Mouse (Mus musculus) telencephalon, adult 2 months (tissue): ENCODE data around the gene Diaph3.
"Not testable (repeated sequence)": the region's sequence is repeated elsewhere in the genome, so short reads cannot be mapped to it uniquely, and the experiment has no call there.

Experiments
- DNase-seq: peaks from one replicate; pipeline ENCODE4 v3.0.0-alpha.2; 2011; ENCODE audit warnings: low read depth, low spot score

The Diaph3 gene

DNA sequence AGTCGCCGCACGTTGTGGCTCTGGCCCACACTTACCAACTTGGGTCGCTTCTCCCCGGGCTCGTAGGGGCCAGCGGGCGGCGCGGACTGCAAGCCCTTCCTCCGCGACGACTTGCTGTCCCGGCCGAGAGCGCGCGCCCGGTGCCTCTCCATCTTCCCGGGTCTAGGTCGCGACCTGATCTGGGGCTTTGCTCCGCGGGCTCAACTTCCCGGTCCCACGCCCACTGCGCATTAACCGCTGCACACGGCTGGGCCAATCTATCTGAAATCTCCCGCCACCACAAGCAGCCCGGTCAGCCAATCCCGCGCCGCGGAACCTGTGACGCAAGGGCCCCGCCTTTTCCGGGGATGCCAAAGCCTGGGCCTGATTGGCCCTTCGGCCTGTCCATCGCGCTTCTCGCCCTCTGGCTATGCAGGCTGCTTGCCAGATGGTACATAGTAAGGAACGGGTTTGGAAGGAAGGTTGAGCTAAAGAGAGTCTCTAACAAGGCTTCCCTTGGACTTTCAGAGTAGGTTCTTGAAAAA is at the start of gene Diaph3:
Diaph3 (minus strand) TSS at position 273 of the 524 bp plus-strand sequence.
- DNase-seq: peak; percentile 93

DNA sequence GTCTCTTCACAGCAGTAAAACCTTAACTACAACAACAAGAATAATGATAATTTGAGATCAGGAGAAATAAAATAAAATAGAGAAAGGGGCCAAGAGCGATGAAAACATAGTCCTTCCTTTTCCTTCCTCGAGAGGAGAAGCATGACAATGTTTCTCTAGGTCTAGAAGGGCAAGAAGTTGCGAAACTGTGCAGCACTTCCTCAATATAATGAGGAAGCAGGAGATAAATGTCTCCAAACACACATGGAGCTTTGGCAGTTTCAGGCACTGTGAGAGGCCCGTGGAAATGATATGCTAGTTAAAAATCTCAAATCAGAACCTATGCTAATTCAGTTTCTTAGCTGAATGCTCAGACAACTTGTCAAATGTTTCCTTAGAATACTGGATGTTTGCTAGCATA is 49.6 kb upstream of the Diaph3 start:
- no peak for DNase-seq

DNA sequence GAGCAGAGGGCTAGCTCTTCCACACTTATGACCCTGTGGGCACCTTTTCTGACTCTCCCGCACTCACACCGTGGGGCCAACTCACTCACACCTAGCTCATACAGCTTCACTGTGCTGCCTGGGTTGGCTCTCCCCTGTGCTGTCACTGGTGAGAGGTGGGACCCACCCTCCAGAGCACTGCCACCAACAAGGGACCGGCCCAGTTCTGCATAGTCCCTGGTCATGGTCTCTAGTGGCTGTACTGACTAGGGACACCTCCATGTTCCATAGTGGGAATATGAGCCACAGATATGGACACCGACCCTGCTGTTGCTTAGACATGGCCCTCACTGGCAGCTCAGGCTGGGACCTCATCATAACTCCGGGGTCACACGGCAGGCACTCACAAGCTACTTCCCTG is 30.5 kb upstream of the Diaph3 start:
- no peak for DNase-seq

DNA sequence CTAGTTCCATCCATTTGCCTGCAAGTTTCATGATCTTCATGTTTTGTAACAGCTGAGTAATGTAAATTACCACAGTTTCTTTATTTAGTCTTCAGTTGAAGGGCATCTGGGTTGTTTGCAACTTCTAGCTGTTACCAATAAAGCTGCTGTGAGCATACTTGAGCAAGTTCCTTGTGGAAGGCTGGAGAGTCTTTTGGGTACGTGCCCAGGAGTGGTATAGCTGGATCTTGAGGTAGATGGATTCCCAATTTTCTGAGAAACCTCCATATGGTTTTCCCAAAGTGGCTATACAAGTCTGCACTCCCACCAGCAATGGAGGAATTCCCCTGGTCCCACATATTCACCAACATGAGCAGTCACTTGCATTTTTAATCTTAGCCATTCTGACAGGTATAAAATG is 28.1 kb upstream of the Diaph3 start:
- DNase-seq: peak; percentile 49

DNA sequence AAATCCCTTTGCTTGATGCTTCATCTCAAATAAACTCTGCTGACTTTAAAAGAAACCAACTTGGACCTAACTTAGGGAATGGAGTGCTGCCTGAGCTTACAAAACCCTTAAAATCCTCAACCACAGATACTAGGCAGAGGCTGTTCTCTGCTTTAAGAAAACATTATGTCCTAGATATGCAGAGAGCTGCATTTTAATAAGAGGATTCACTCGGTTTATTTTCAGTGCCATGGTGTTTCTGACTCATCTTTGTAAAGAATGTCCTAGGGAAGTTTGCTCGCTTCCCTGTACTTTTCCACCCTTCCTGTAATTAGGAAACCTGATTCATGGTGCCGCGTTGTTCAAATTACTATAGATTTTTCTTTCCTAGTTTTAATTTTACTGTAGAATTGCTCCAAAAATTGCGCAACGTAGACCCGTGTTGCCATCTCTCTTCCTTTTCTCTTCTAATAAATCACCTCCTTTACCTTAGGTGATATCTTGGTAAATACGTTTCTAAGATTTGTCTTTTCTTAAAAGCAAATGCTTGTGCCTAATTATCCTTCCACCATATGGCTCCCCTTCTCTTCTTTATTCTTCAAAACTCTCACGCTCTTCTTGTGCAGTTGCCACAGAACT is 14.7 kb upstream of the Diaph3 start:
- DNase-seq: peak; percentile 85

DNA sequence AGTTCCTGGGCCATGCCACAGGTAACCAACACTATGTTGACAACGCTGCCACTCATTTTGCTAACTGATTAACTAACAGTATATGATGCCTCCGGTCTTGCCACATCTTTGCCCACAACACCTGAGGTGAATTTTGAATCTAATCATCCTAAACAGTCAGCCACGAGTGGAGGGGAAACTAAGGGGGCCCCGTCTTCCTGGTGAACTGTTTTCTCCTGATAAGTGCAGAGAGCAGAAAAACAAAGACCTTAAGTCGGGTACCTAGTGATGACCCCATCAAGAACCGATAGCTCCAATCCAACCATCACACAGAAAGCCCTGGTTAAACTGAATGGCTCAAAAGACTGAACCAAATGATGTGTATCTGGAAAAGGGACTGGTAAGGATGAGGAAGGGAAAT is 8.6 kb upstream of the Diaph3 start:
- no peak for DNase-seq

DNA sequence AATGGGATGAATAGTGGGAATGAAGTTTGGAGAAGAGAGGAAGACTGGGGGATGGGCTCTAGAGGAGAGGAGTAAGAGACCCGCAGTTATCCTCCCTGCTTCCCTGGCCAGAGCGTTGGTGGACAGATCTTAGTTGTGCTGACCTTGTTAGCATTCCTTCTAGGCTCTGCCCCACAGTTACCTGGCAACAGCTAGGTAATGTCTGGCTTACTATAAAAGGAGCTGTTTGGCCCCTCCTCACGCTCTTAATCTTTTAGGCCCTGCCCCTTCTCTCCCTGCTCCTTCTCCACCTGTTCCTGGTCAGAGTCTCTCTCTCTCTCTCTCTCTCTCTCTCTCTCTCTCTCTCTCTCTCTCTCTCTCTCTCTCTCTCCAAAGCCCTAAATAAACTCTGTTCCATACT is 5.7 kb upstream of the Diaph3 start:
- DNase-seq: no peak

DNA sequence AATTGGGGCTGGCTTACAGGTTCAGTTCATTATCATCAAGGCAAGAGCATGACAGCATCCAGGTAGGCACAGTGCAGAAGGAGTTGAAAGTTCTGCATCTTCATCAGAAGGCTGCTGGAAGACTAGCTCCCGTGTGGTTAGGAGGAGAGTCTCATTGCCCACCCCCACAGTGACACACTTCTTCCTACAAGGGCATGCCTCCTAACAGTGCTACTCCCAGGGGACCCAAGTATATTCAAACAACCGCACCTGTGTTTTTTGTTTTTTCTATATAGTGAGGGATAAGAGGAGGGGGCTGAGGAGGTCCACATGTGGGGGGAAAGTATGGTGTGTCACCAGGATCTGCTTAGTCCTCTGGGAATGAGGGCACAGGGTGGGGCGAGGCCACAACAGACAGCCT is 4.3 kb upstream of the Diaph3 start:
- no peak for DNase-seq

DNA sequence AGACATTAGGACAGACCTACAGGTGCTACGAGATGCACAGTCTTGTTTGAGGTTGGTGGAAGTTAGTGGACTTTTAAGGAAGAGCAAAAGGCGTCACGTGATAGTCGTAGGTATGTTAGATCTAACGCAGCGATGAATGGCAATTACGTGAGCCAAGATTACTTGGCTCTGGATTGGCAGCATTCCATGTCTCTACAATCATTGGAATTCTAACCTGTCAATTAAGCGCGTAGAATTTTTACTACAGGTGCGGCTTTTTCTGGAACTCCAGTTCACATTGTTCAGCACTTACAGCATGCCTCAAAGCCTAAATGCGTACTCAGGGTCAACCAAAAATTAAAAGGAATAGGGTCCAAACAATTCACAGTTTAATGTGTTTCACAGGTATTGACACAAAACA is 742 bp upstream of the Diaph3 start:
- no peak for DNase-seq

DNA sequence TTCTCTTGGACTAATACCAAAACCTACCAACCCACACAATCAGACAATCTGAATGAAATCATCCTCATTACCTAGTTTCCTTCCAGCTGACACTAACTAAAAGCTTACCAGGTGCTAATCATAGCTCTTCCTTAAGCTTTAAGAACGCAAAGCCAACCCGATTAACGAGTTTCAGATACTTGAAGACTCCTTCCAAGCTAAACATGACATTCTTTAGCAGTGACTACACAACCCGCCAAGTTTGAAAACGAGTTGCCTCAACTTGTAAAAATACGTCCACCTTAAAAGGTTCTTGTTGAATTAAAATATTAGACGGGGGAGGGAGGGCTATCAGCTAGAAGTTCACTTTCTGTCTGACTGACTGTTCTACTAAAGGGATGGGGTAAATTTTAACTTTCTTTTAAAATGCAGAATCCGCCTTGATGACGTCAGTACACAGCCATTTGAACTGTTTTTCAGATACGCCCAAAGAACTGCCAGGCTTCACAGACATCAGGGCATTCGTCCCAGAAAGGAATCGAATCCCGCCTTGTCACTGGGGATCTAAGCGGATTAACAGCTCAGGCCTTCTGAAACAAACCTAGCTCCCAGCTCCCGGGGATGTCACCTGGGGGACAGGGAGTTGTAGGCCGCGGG is 590 bp downstream of the Diaph3 start:
- DNase-seq: no peak

DNA sequence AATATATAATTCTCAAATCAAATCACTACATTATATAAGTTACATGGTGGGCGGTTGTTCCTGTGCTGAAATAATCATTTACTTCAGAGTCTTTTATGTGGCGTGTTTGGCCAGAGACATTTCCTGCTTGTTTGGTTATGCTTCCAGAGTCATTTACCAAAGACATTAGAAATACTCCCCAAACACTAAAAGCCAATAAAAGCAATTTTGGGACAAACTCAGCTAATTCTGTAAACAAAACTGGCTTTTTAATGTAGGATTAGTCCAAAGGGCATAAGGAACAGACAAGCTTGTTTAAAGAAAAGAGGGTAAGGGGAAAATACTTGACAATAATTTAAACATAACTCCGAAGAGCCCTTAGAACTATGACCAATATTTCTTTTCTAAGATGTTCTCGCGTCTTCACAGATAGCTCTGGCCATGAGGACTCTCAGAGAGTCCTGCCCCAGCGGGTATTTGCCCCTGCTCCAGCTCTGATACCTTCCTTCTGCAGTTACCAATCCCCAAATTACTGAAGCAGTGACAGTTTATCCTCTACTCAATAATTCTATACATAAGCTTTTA is 14.9 kb downstream of the Diaph3 start:
- DNase-seq: no peak

DNA sequence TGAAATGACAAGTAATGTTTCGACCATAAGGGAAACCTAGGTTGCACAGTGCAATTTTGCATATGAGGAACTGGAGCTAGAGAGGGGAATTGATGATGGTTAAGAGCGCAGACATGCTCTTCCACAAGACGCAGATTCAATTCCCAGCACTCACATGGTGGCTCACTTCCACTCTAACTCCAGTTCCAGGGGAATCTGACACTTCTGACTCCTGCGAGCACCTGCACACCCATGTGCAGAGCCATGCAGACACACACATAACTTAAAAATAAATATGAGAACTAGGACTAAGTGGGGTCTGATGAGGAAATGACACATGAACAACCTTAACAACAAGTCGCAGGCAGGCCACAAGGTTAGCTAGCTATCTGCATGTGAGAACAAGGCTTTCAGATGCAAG is 15.5 kb downstream of the Diaph3 start:
- no peak for DNase-seq

DNA sequence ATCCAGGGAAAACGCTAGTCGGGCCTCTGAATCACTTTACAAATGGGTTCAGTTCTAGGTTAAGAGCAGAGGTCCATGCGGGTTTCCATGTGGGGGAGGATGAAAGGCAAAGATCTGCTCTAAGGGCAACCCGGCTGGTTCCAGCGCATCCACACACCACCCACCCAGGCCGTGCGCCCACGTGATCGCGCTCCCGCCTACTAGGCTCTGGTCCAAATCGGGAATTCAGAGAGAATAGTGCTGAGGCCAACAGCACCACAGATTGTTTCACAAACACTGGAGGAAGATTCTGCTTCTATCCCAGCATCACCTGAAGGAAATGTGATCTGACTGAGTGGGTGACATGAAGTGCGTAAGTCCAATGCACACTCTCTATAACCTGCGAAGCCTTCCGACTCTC is 17.9 kb downstream of the Diaph3 start:
- DNase-seq: no peak

DNA sequence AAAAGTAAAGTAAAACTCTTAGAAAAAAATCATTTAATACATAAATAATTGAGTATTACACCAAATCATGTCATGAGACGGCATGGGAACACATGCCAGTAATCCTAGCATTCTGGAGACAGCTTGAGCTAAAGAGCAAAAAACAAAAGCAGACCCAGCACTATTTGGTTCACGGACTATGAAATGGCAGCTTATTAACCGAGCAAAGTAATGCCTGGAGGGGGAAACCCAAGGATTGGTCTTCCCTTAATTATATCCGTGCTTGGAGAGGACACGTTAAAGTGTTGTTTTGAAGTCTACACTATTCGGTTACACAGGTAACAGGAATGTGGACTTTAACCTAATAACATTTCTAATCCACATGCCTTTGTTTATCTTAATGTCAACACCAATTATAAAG is 19.2 kb downstream of the Diaph3 start:
- no peak for DNase-seq

DNA sequence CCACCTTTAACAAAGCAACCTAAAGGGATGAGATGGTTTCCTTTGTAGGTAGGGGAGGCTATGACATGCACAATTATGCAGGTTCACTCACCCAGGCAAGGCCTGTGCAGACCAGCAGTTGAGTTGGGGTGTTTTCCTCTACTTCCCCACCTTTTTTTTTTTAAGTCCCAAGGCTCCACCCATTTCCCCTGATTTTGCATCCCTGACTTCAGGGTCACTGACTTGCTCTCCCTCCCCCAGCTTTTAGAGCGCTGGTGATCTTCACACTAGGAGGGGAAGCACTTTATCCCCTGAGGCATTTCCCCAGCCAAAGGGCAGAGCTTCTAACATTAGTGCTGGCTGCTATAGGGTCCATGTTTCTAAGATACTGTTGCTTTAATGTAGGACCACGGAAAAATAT is 30.4 kb downstream of the Diaph3 start:
- no peak for DNase-seq

DNA sequence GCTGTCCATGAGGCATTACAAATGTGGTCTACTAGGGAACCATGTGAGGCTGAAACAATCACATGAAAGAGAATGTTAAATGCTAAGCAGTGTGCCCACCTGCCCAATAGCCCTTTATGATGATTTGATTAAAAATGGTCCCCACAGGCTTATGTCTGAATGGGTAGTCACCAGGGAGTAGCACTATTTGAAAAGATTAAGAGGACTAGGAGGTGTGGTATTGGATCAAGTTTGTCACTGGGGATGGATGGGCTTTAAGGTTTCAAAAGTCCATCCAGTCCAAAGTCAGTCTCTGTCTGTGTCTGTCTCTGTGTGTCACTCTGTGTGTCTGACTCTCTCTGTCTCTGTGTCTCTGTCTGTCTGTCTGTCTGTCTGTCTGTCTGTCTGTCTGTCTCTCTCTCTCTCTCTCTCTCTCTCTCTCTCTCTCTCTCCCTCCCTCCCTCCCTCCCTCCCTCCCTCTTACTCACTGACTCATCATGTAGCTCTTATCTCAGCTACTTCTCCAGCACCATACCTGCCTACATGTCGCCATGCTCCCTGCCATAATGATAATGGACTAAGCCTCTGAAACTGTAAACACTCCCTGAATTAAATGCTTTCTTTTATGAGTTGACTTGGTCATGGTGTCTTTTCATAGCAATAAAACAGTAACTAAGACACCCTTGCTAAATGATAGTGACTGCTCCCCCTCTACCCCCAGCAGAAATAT is 41.5 kb downstream of the Diaph3 start:
- DNase-seq: no peak

DNA sequence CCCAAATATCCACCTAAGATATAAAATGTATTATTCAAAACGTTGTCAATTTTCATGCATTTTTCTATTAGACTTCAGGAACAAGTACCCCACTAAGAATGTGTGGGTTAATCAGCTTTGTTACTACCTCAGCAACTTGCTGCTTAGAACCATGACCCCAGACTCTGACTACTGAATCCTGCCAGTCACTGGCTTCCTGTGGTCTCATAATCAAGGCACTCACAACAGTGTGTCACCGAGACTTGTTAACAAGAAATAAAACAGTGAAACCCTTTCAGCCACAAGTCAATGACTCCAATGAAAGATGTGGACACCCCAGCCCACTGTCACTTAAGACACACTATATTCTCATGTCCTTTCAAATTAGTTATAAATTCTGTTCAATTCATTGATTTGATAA is 42.9 kb downstream of the Diaph3 start:
- DNase-seq: no peak

DNA sequence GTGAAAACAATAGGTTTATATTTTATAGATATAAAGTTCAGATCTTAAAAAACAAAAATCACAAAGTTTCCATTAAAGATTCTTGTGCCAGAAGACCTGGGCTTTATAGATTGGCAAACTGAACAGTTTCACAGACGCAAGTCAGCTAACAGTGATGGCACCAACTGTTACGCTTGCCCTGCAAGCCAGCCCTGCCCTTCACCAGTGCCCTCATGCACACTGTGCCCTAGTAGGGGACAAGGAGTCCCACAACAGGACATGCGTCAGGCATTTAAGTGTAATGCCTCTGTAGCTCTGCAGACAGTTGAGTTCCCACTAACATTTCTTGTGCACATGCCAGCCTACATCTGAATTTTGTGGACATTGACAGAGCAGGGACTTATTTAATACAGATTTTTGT is 49.5 kb downstream of the Diaph3 start:
- no peak for DNase-seq

DNA sequence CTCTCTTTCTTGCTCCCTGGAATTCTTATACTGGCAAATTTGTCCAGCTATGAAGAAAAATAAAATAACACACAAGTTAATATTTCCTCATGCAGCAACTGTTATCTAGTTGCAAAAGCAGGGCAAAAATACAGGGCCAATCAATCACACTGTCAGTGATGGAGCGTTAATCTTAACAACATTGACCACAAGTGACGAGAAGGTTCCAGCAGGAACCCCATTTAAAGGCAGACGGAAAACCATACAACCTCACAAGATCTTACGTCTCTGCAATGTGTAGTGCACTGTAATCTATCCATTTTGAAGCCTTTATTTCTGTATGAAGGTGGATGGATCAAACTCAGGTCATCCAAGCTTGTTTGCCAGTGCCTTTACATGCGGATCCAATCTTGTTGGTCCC is 49.9 kb downstream of the Diaph3 start:
- no peak for DNase-seq

DNA sequence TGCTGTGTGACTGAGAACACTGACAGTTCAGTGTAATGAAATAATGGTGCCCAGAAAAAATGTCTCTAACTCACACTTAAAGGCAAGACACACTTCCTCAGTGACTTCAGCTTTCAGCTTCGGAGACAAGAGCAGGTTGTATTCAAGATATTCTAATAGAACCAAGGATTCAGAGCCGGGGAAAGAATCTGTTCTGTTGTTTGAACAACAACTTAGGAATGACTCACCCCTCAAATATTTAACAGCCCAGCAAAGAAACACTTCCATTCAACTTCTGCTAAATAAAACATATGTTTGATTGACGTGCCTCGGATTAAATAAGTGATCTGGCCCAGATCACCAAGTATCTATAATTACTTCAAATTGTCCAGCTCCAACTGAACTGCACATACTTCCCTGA is 52.1 kb downstream of the Diaph3 start:
- no peak for DNase-seq

DNA sequence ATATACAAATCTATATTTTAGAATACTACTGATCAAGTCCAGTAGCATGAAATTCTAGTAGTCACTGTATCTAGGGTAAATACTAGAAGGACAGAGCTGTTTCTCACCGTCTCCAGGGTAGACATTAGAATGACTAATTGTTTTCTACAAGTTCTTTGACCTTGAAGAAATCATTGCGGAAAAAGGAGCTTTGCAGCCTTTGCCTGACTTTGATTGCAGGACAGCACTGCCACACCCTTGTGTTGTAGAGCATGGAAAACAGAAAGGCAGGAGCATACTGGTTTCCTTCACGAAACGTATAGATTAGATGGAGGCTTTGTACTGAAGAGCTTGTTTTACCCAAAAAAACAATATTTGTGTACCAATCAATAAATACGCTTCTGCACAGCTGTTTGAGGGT is 52.6 kb downstream of the Diaph3 start:
- DNase-seq: no peak

DNA sequence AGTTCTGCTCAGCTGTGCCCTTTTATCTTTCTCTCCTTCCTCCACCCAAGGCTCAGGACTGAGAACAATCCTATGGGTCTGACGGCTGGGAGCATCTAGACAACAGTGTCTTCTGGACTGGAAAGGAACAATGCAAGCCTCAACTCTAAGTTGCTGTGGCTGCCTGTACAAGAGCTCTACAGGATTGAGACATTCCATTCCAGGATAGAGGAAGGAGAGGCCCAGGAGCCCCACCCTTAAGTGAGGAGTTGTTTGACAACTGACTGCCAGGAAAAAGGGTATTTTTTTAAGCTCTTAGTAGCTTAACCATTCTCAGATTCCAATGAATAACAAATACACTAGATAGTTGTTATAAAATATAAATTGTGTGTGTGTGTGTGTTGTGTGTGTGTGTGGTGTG is 53.0 kb downstream of the Diaph3 start:
- no peak for DNase-seq

DNA sequence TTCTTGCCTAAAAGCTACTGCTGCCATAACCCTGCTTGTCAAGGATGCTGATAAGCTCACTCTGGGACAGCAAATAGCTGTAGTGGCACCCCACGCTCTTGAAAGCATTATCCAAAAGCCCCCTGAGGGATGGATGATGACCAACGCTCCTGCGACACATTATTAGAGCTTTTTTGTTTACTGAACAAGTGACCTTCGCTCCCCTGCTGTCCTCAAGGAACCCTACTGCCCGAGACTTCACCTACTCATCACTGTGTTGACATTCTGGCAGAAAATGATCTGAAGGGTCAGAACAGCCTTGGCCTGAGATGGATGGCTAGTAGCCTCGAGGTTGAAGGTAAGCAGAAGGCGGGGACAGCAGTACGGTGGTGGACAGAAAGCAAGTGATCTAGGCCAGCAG is 56.1 kb downstream of the Diaph3 start:
- DNase-seq: not testable (repeated sequence)
